Mouse (Mus musculus) lung, adult 2 months (tissue): ENCODE measurements at regions not wholly inside any gene's neighbourhood (a gene's known extent, or its start where the extent isn't known, plus 50 kb on each side); places are given as distances from the start of the nearest gene placed in this dataset.

Source experiments
- DNase-seq: peaks from one replicate; pipeline ENCODE4 v3.0.0; 2022
- H3K4me1 ChIP-seq: fragments of 200-500 bp; 2 replicates; pipeline ENCODE4 v1.6.1; 2011; ENCODE audit warnings: low read length; ENCODE audit not compliant: control insufficient read depth, insufficient read depth
- H3K4me3 ChIP-seq: fragments of 200-500 bp; replicated peaks from 2 replicates; pipeline ENCODE3; 2011; ENCODE audit warnings: low read depth, mild to moderate bottlenecking, control low read depth, low read length; ENCODE audit errors: extremely low read depth
- CTCF ChIP-seq: fragments of 200-500 bp; IDR thresholded peaks from 2 replicates; pipeline ENCODE4 v1.5.1; 2011; ENCODE audit warnings: mild to moderate bottlenecking, low read length, control low read depth; ENCODE audit not compliant: insufficient read depth
- POLR2A ChIP-seq: fragments of 200-500 bp; IDR thresholded peaks from 2 replicates; pipeline ENCODE4 v1.6.1; 2011; ENCODE audit warnings: low read depth, mild to moderate bottlenecking, control low read depth, low read length, borderline replicate concordance; ENCODE audit errors: extremely low read depth
- WGBS: fragments of 180-500 bp; shearing (Covaris S2); methylation state at CpG from one replicate; pipeline ENCODE4 v1.1.7; 2018; 5-methylcytosine and 5-hydroxymethylcytosine counted together

GRCm38 (mm10) chr16:29147766-29148165, 61.7 kb upstream of the Hrasls start:
- DNase-seq = no peak
- TF ChIP-seq POLR2A = no peak
- Histone ChIP-seq H3K4me3 (no peak overlapping the region), H3K4me1 (no peaks in the 10 kb centered on the region)
- whole genome bisulfite sequencing = 58% methylated on average over 1 of the region's 1 CpGs

- no peak for DNase-seq
- 72% methylated on average over 4 of the region's 4 CpGs for WGBS
- no peaks in the 10 kb centered on the region for H3K4me1 ChIP-seq
- TF ChIP-seq POLR2A (no peak), CTCF (no peak)
- H3K4me3 ChIP-seq = no peak overlapping the region
Measured at GRCm38 (mm10) chr16:29119217-29119616, 90.3 kb upstream of the Hrasls start.

- H3K4me1 ChIP-seq = no peaks in the 10 kb centered on the region
- no peak for DNase-seq
- WGBS = 71% methylated on average over 4 of the region's 4 CpGs
- no peak overlapping the region for H3K4me3 ChIP-seq
- TF ChIP-seq CTCF = no peak
- no peak for TF ChIP-seq POLR2A
Measured at GRCm38 (mm10) chr16:29096791-29097190, 112.7 kb upstream of the Hrasls start.

GRCm38 (mm10) chr16:29065961-29066360, 136.5 kb upstream of the Mb21d2 start:
- H3K4me3 ChIP-seq = no peak overlapping the region
- no peak for TF ChIP-seq POLR2A
- TF ChIP-seq CTCF = no peak
- WGBS = 67% methylated on average over 3 of the region's 3 CpGs

GRCm38 (mm10) chr16:29065097-29065785, 135.8 kb upstream of the Mb21d2 start:
- DNase-seq = no peak
- no peak overlapping the region for H3K4me3 ChIP-seq
- 84% methylated on average over 4 of the region's 4 CpGs for WGBS
- H3K4me1 ChIP-seq = no peaks in the 10 kb centered on the region
- TF ChIP-seq CTCF = no peak
- TF ChIP-seq POLR2A = no peak

More at GRCm38 (mm10) chr16:29065961-29066360, 136.5 kb upstream of the Mb21d2 start:
- no peaks in the 10 kb centered on the region for H3K4me1 ChIP-seq
- DNase-seq = no peak

GRCm38 (mm10) chr16:29063377-29063776, 133.9 kb upstream of the Mb21d2 start:
- TF ChIP-seq POLR2A = no peak
- Histone ChIP-seq H3K4me3 (no peak overlapping the region), H3K4me1 (no peaks in the 10 kb centered on the region)
- DNase-seq = no peak

GRCm38 (mm10) chr16:29057076-29057475, 127.6 kb upstream of the Mb21d2 start:
- H3K4me3 ChIP-seq = no peak overlapping the region
- no peaks in the 10 kb centered on the region for H3K4me1 ChIP-seq
- TF ChIP-seq CTCF = no peak
- no peak for TF ChIP-seq POLR2A
- DNase-seq = no peak
- 83% methylated on average over 5 of the region's 5 CpGs for WGBS

- Histone ChIP-seq H3K4me1 (no peaks in the 10 kb centered on the region), H3K4me3 (no peak overlapping the region)
- no peak for DNase-seq
- WGBS = 57% methylated on average over 8 of the region's 8 CpGs
- TF ChIP-seq POLR2A (no peak), CTCF (no peak)
Measured at GRCm38 (mm10) chr16:29054423-29054822, 125.0 kb upstream of the Mb21d2 start.

- 81% methylated on average over 6 of the region's 6 CpGs for WGBS
- TF ChIP-seq POLR2A (no peak), CTCF (no peak)
- H3K4me1 ChIP-seq = no peaks in the 10 kb centered on the region
- H3K4me3 ChIP-seq = no peak overlapping the region
- no peak for DNase-seq
Measured at GRCm38 (mm10) chr16:29046453-29046993, 117.0 kb upstream of the Mb21d2 start.

GRCm38 (mm10) chr16:29035523-29035922, 106.0 kb upstream of the Mb21d2 start:
- H3K4me3 ChIP-seq = no peak overlapping the region
- DNase-seq = no peak
- TF ChIP-seq POLR2A = no peak
- TF ChIP-seq CTCF = no peak
- H3K4me1 ChIP-seq = no peaks in the 10 kb centered on the region
- WGBS = 80% methylated on average over 5 of the region's 5 CpGs
